Comparison of ENCODE assay signal across 8 mouse cellular contexts in genomic region chr10:78009184-78009944, GRCm38 (mm10). TPM values are rescaled to one million over a fixed set of nuclear protein-coding genes. Genes with fewer than 3 reads are reported as not detected.
A peak's percentile ranks its signal among the peaks of the same experiment; 100 is the strongest.
DNase-seq lines count a peak whose midpoint lies in the region; ATAC-seq and TF ChIP-seq lines count a peak whose summit lies in the region.

No protein-coding gene starts in this region.

- no peaks in the 10 kb centered on the region for H3K9me3 ChIP-seq in heart, embryonic 11.5 days (replicated peaks; ENCODE audit: control insufficient read depth, low read length)
- no peaks in the 10 kb centered on the region for H3K9me3 ChIP-seq in kidney, embryonic 16.5 days (ENCODE audit: low read length)

- peaks cover 28% of the 10 kb centered on the region for H3K4me1 ChIP-seq in bone marrow macrophage, adult 2 months (ENCODE audit: control insufficient read depth, insufficient read depth, low read length)
- peaks cover 2% of the 10 kb centered on the region; the same call in 1 of the 2 replicates for H3K4me1 ChIP-seq in embryonic fibroblast, embryonic 13.5 days (ENCODE audit: control insufficient read depth, insufficient read depth, low read length)
- H3K4me1 ChIP-seq in heart, embryonic 11.5 days (ENCODE audit: control insufficient read depth, insufficient read depth, low read length), result peaks cover 32% of the 10 kb centered on the region
- peaks cover 37% of the 10 kb centered on the region for H3K4me1 ChIP-seq in kidney, embryonic 16.5 days (ENCODE audit: insufficient read depth, low read length)
- peaks cover 13% of the 10 kb centered on the region for H3K4me1 ChIP-seq in liver, adult 2 months (ENCODE audit: control insufficient read depth, insufficient read depth, low read length)

- under 1% methylated on average over 59 of the region's 59 CpGs for WGBS in heart, embryonic 11.5 days (ENCODE audit: insufficient replicate concordance)
- WGBS in kidney, embryonic 16.5 days, result under 1% methylated on average over 59 of the region's 59 CpGs
- WGBS in liver, adult 2 months, result under 1% methylated on average over 59 of the region's 59 CpGs

- H3K36me3 ChIP-seq in heart, embryonic 11.5 days (ENCODE audit: control insufficient read depth, insufficient read depth, low read length), result no peaks in the 10 kb centered on the region
- H3K36me3 ChIP-seq in kidney, embryonic 16.5 days (ENCODE audit: insufficient read depth, low read length), result peaks cover 4% of the 10 kb centered on the region; the same call in 1 of the 2 replicates
- no peaks in the 10 kb centered on the region for H3K36me3 ChIP-seq in liver, adult 2 months (ENCODE audit: control insufficient read depth, insufficient read depth, low read length)
- no peaks in the 10 kb centered on the region for H3K36me3 ChIP-seq in myocyte (ENCODE audit: control insufficient read depth, insufficient read depth)
- no peaks in the 10 kb centered on the region; the same call in 1 of the 2 replicates for H3K36me3 ChIP-seq in splenic B cell, adult 2 months (ENCODE audit: control insufficient read depth, insufficient read depth, low read length, poor library complexity, severe bottlenecking)

- 0 out of 2 replicates have a peak, but pooled peaks have one; percentile 42 for TF ChIP-seq POLR2A in bone marrow macrophage, adult 2 months (IDR thresholded peaks at IDR 0.05; ENCODE audit: borderline replicate concordance, low read depth, low read length)
- peak; percentile 83 for TF ChIP-seq POLR2A in embryonic fibroblast, embryonic 13.5 days (IDR thresholded peaks at IDR 0.05; ENCODE audit: low read depth, low read length)
- peak; percentile 78 for TF ChIP-seq POLR2A in liver, adult 2 months (IDR thresholded peaks at IDR 0.05; ENCODE audit: extremely low read depth, insufficient read depth, low read length)
- TF ChIP-seq POLR2A in myocyte (IDR thresholded peaks at IDR 0.05; ENCODE audit: insufficient read length, low read depth), result peak; percentile 85

- peak overlapping the region; percentile 94 for H3K4me3 ChIP-seq in bone marrow macrophage, adult 2 months (ENCODE audit: insufficient read depth, low read length)
- peak overlapping the region; percentile 79 for H3K4me3 ChIP-seq in embryonic fibroblast, embryonic 13.5 days (ENCODE audit: insufficient read depth, low read length)
- peak overlapping the region; percentile 73 for H3K4me3 ChIP-seq in heart, embryonic 11.5 days (ENCODE audit: low read depth, low read length)
- H3K4me3 ChIP-seq in kidney, embryonic 16.5 days (ENCODE audit: low read length), result peak overlapping the region; percentile 72
- peak overlapping the region; percentile 77 for H3K4me3 ChIP-seq in liver, adult 2 months (ENCODE audit: insufficient read depth, low read depth, low read length)
- peak overlapping the region; percentile 92 for H3K4me3 ChIP-seq in myocyte

- H3K27ac ChIP-seq in bone marrow macrophage, adult 2 months (ENCODE audit: insufficient read depth, low read depth, low read length), result peak overlapping the region; percentile 90
- peak overlapping the region; percentile 92 for H3K27ac ChIP-seq in embryonic fibroblast, embryonic 13.5 days (ENCODE audit: insufficient read depth, low read length)
- peak overlapping the region; percentile 98 for H3K27ac ChIP-seq in heart, embryonic 11.5 days (ENCODE audit: low read depth, low read length)
- H3K27ac ChIP-seq in kidney, embryonic 16.5 days (ENCODE audit: low read length), result peak overlapping the region; percentile 98
- H3K27ac ChIP-seq in liver, adult 2 months (replicated peaks; ENCODE audit: insufficient read depth, low read depth, low read length), result peak overlapping the region; percentile 93

- H3ac ChIP-seq in myocyte (ENCODE audit: control insufficient read depth, insufficient read length), result peak overlapping the region; percentile 53

- peak; percentile 98 for DNase-seq in A20 (ENCODE audit: low read depth, low spot score)
- DNase-seq in liver, adult 2 months (ENCODE audit: extremely low read depth, low read depth, low spot score), result peak; percentile 89
- peak; percentile 97 for DNase-seq in splenic B cell, adult 2 months (ENCODE audit: low read depth, low spot score)

- peak overlapping the region; percentile 96 for H3K4me2 ChIP-seq in heart, embryonic 11.5 days
- peak overlapping the region; percentile 64 for H3K4me2 ChIP-seq in kidney, embryonic 16.5 days (replicated peaks; ENCODE audit: low read depth, low read length)
- H3K4me2 ChIP-seq in myocyte (ENCODE audit: low read depth), result peak overlapping the region; percentile 86

- H3K79me2 ChIP-seq in liver, adult 2 months (ENCODE audit: control insufficient read depth, insufficient read depth, low read length), result peaks cover 7% of the 10 kb centered on the region; the same call in 1 of the 2 replicates
- H3K79me2 ChIP-seq in myocyte (ENCODE audit: control insufficient read depth, insufficient read depth), result peaks cover 34% of the 10 kb centered on the region

- peak; percentile 95 for ATAC-seq in heart, embryonic 11.5 days (replicated peaks; ENCODE audit: insufficient number of reproducible peaks, low FRiP score, low TSS enrichment)
- peak; percentile 96 for ATAC-seq in kidney, embryonic 16.5 days (ENCODE audit: low FRiP score, low TSS enrichment)

- H3K9ac ChIP-seq in heart, embryonic 11.5 days (ENCODE audit: low read depth, low read length), result peak overlapping the region; percentile 97
- H3K9ac ChIP-seq in kidney, embryonic 16.5 days (replicated peaks; ENCODE audit: low read length), result peak overlapping the region; percentile 81
- peak overlapping the region; percentile 90 for H3K9ac ChIP-seq in liver, adult 2 months (ENCODE audit: low read depth, low read length)

- TF ChIP-seq CTCF in bone marrow macrophage, adult 2 months (IDR thresholded peaks at IDR 0.05; ENCODE audit: low read depth, low read length), result no peak
- TF ChIP-seq CTCF in embryonic fibroblast, embryonic 13.5 days (IDR thresholded peaks at IDR 0.05; ENCODE audit: borderline replicate concordance, insufficient read depth, low read length), result peak; percentile 19; the same call in 1 of the 2 replicates
- TF ChIP-seq CTCF in liver, adult 2 months (IDR thresholded peaks at IDR 0.05; ENCODE audit: low read depth, low read length), result peak; percentile 71

- no peaks in the 10 kb centered on the region for H3K27me3 ChIP-seq in heart, embryonic 11.5 days (ENCODE audit: control insufficient read depth, insufficient read depth, low read length)
- H3K27me3 ChIP-seq in kidney, embryonic 16.5 days (ENCODE audit: insufficient read depth, low read length), result no peaks in the 10 kb centered on the region
- no peaks in the 10 kb centered on the region for H3K27me3 ChIP-seq in liver, adult 2 months (ENCODE audit: control insufficient read depth, insufficient read depth, low read length)
- H3K27me3 ChIP-seq in myocyte (ENCODE audit: control insufficient read depth, insufficient read depth, insufficient read length), result no peaks in the 10 kb centered on the region
- no peaks in the 10 kb centered on the region for H3K27me3 ChIP-seq in splenic B cell, adult 2 months (ENCODE audit: control insufficient read depth, insufficient read depth, low read length, poor library complexity, severe bottlenecking)

RNA-seq across cellular contexts. Expression of gene Pfkl, which starts 0.5 kb away (rescaled TPM):
- 24.1 and 32.1 TPM in 2 replicates for polyA plus RNA-seq in bone marrow macrophage, adult 2 months (2012; ENCODE audit: insufficient read depth, insufficient read length, missing spikeins)
- 46.8 and 59.8 TPM in 2 replicates for polyA plus RNA-seq in embryonic fibroblast, embryonic 13.5 days (2011; ENCODE audit: insufficient read length, low read depth, missing spikeins)
- 168 and 194 TPM in 2 replicates for polyA plus RNA-seq in heart, embryonic 11.5 days (2014; fragmentation: Nextera tagmentation; extraction: Ambion mirVana)
- polyA plus RNA-seq in kidney, embryonic 16.5 days (2015; fragmentation: Nextera tagmentation; extraction: Ambion mirVana), result 190 and 194 TPM in 2 replicates
- 17.5 and 21.1 TPM in 2 replicates for total RNA-seq in liver, adult 2 months (2014; rRNA removed)
- polyA plus RNA-seq in liver, adult 2 months (2012; rRNA removed), result 38.6 and 46.0 TPM in 2 replicates
- polyA plus RNA-seq in myocyte (2012; fragmentation: generic; extraction: Trizol), result 122 TPM

RNA-seq across cellular contexts. Expression of gene 1810043G02Rik, which starts 31.0 kb away (rescaled TPM):
- 12.4 and 13.6 TPM in 2 replicates for polyA plus RNA-seq in bone marrow macrophage, adult 2 months (2012; ENCODE audit: insufficient read depth, insufficient read length, missing spikeins)
- 10.5 and 11.9 TPM in 2 replicates for polyA plus RNA-seq in embryonic fibroblast, embryonic 13.5 days (2011; ENCODE audit: insufficient read length, low read depth, missing spikeins)
- 17.1 and 17.2 TPM in 2 replicates for polyA plus RNA-seq in heart, embryonic 11.5 days (2014; fragmentation: Nextera tagmentation; extraction: Ambion mirVana)
- polyA plus RNA-seq in kidney, embryonic 16.5 days (2015; fragmentation: Nextera tagmentation; extraction: Ambion mirVana), result 33.9 and 34.2 TPM in 2 replicates
- 5.9 and 8.0 TPM in 2 replicates for total RNA-seq in liver, adult 2 months (2014; rRNA removed)
- 13.2 and 13.7 TPM in 2 replicates for polyA plus RNA-seq in liver, adult 2 months (2012; rRNA removed)
- 12.8 TPM for polyA plus RNA-seq in myocyte (2012; fragmentation: generic; extraction: Trizol)

RNA-seq across cellular contexts. Expression of gene Dnmt3l, which starts 32.4 kb away (rescaled TPM):
- 1.5 and 2.2 TPM in 2 replicates for polyA plus RNA-seq in bone marrow macrophage, adult 2 months (2012; ENCODE audit: insufficient read depth, insufficient read length, missing spikeins)
- 0.45 and 1.6 TPM in 2 replicates for polyA plus RNA-seq in embryonic fibroblast, embryonic 13.5 days (2011; ENCODE audit: insufficient read length, low read depth, missing spikeins)
- 0.34 TPM in 1 of 2 replicates, not detected in the other for polyA plus RNA-seq in heart, embryonic 11.5 days (2014; fragmentation: Nextera tagmentation; extraction: Ambion mirVana)
- polyA plus RNA-seq in kidney, embryonic 16.5 days (2015; fragmentation: Nextera tagmentation; extraction: Ambion mirVana), result 0.49 and 1.2 TPM in 2 replicates
- not detected in 2 replicates for total RNA-seq in liver, adult 2 months (2014; rRNA removed)
- not detected in 2 replicates for polyA plus RNA-seq in liver, adult 2 months (2012; rRNA removed)
- polyA plus RNA-seq in myocyte (2012; fragmentation: generic; extraction: Trizol), result 1.1 TPM

RNA-seq across cellular contexts. Expression of gene Aire, which starts 34.0 kb away (rescaled TPM):
- polyA plus RNA-seq in bone marrow macrophage, adult 2 months (2012; ENCODE audit: insufficient read depth, insufficient read length, missing spikeins), result not detected in 2 replicates
- polyA plus RNA-seq in embryonic fibroblast, embryonic 13.5 days (2011; ENCODE audit: insufficient read length, low read depth, missing spikeins), result not detected in 2 replicates
- polyA plus RNA-seq in heart, embryonic 11.5 days (2014; fragmentation: Nextera tagmentation; extraction: Ambion mirVana), result 0.16 and 0.49 TPM in 2 replicates
- 1.7 and 2.1 TPM in 2 replicates for polyA plus RNA-seq in kidney, embryonic 16.5 days (2015; fragmentation: Nextera tagmentation; extraction: Ambion mirVana)
- not detected in 2 replicates for total RNA-seq in liver, adult 2 months (2014; rRNA removed)
- polyA plus RNA-seq in liver, adult 2 months (2012; rRNA removed), result not detected in 2 replicates
- 0.38 TPM for polyA plus RNA-seq in myocyte (2012; fragmentation: generic; extraction: Trizol)

RNA-seq across cellular contexts. Expression of gene Trpm2, which starts 39.0 kb away (rescaled TPM):
- 8.6 and 13.8 TPM in 2 replicates for polyA plus RNA-seq in bone marrow macrophage, adult 2 months (2012; ENCODE audit: insufficient read depth, insufficient read length, missing spikeins)
- not detected in 2 replicates for polyA plus RNA-seq in embryonic fibroblast, embryonic 13.5 days (2011; ENCODE audit: insufficient read length, low read depth, missing spikeins)
- polyA plus RNA-seq in heart, embryonic 11.5 days (2014; fragmentation: Nextera tagmentation; extraction: Ambion mirVana), result 0.07 and 0.13 TPM in 2 replicates
- 0.59 and 0.95 TPM in 2 replicates for polyA plus RNA-seq in kidney, embryonic 16.5 days (2015; fragmentation: Nextera tagmentation; extraction: Ambion mirVana)
- total RNA-seq in liver, adult 2 months (2014; rRNA removed), result 3.1 and 4.1 TPM in 2 replicates
- polyA plus RNA-seq in liver, adult 2 months (2012; rRNA removed), result 2.1 and 3.3 TPM in 2 replicates
- not detected for polyA plus RNA-seq in myocyte (2012; fragmentation: generic; extraction: Trizol)

Comparison
In these comparisons a context has a peak if more than half of its experiments do, and no peak if none do; other contexts are left out.
1. Peak in every context shown above with its lines: DNase-seq, ATAC-seq, H3K4me3 ChIP-seq and H3K27ac ChIP-seq.